ENCODE assay signal across 8 mouse cellular contexts in the genomic region with DNA sequence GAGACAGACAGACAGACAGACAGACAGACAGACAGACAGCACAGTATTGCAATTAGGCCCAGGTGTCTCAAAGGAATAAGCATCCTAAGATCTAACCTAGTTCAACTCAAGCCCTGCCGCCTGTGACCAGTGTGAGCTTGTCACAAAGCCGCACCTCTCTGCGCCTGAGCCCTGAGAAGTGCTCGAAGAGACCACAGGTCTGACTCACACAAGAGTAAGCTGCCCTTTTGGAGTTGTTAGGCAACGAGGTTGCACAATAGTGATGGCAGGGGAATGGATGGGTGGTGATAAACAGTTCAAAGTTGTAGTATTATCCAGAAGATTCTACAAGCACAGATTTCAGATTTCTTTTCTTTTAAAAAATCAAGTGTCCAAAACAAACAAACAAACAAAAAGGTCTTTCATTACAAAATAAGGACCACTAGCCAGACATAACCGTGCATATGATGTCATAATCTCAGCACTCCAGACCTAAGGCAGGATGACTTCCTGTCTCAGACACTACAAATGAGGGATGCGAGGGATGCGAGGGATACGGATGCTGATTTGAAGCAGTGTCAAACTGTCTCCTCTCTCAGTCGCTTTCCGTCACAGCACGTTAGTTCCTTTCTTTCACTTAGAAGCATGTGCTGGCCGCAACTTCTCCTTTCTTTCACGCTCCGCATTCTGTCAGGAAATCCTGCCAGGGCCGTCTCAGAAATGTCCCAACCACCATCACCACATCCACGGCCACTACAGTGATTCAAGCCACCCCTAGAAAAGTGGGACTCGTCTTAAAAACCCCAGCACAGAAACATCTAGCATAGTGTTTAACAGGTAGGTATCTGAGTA. TPM values are rescaled to one million over a fixed set of nuclear protein-coding genes. Genes with fewer than 3 reads are reported as not detected.
DNase-seq lines count a peak whose midpoint lies in the region.
"Had no signal": no experiment of that assay in that cellular context is flagged by ENCODE, and none has a peak within 500 bp of the region (broad histone marks: within the 10 kb centered on the region; RNA-seq: fewer than 3 reads in every experiment).

No protein-coding gene starts in this region.

- H3K4me1 ChIP-seq in brown adipose tissue, adult 24 weeks (ENCODE audit: control insufficient read depth, insufficient read depth, insufficient read length, low read length), result no peaks in the 10 kb centered on the region
- H3K4me1 ChIP-seq: embryonic facial prominence, embryonic 10.5 days had no signal

- H3K4me3 ChIP-seq in brown adipose tissue, adult 24 weeks (ENCODE audit: insufficient read depth, low read depth, low read length), result no peak overlapping the region
- H3K4me3 ChIP-seq: embryonic facial prominence, embryonic 10.5 days had no signal

- H3K27ac ChIP-seq in brown adipose tissue, adult 24 weeks (replicated peaks; ENCODE audit: low read depth, low read length), result peak overlapping the region; percentile 70
- H3K27ac ChIP-seq: embryonic facial prominence, embryonic 10.5 days had no signal

- DNase-seq in urinary bladder, postnatal 25 days (ENCODE audit: low spot score), result peak; percentile 47
- no peak for DNase-seq in urinary bladder, postnatal 4 days (ENCODE audit: low spot score in 2 of 2)
- DNase-seq in lung, postnatal 14 days, result peak; percentile 60
- no peak for DNase-seq in cerebellum, adult 18-20 months
- DNase-seq in kidney, postnatal 10 days, result no peak
- DNase-seq in thymus, postnatal 36 days, result no peak

RNA-seq across cellular contexts. Expression of gene Ifngr2, which starts 24.2 kb away (rescaled TPM):
- 15.4 and 22.0 TPM in 2 replicates for polyA plus RNA-seq in brown adipose tissue, adult 24 weeks (2012; ENCODE audit: insufficient read depth, insufficient read length, missing spikeins)

RNA-seq across cellular contexts. Expression of gene Ifnar1, which starts 37.7 kb away (rescaled TPM):
- polyA plus RNA-seq in brown adipose tissue, adult 24 weeks (2012; ENCODE audit: insufficient read depth, insufficient read length, missing spikeins), result 18.2 and 19.6 TPM in 2 replicates

Comparison
In these comparisons a context has a peak if more than half of its experiments do, and no peak if none do; other contexts are left out.
1. DNase-seq: peak in urinary bladder, postnatal 25 days (single experiment) and lung, postnatal 14 days (single experiment); none in urinary bladder, postnatal 4 days (0 of 2), cerebellum, adult 18-20 months (0 of 2), kidney, postnatal 10 days (single experiment) and thymus, postnatal 36 days (0 of 2).